Mouse (Mus musculus) testis, adult 2 months (tissue): ENCODE data around the gene Gm20661.

Experiments used
- CTCF ChIP-seq: fragments of 200-500 bp; IDR thresholded peaks from 2 replicates; pipeline ENCODE4 v1.5.1; 2012; ENCODE audit warnings: low read depth, mild to moderate bottlenecking, inconsistent platforms, low read length, moderate library complexity; ENCODE audit not compliant: control insufficient read depth, insufficient read depth, insufficient replicate concordance
- POLR2A ChIP-seq: fragments of 200-500 bp; IDR thresholded peaks from 2 replicates; pipeline ENCODE4 v1.6.1; 2012; ENCODE audit warnings: low read depth, mild to moderate bottlenecking, inconsistent platforms, low read length, moderate library complexity; ENCODE audit not compliant: control insufficient read depth

DNA sequence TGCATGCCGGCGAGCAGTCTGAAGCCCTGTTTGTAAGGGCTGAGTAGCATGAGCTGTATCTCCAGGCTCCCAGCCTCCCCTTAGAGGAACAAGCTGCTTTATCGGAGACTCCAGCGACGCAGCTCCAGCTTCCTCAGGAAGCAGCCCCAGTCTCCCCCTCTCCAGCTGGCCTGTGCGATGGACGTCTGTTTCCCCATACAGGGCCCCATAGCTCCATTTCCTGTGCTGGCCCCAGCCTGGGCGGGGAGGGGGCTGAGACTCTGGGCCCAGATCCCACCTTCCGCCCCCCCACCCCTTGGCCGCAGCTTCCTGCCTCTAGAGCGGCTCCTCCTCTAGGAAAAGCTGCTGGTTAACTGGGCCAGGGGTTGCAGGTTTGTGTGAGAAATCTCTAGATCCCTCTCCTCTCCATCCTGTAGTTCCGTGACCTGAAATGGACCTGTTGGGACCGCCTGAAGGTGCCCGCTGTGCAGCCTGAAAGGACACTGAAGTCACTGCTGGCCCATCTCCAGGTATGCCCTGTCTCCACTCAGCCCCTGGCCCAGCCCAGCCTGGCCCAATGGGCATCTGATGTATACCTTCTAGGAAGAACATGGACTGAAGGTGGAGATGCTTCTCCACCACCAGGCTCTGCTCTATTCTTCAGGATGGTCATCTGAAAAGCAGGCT lies at the start of gene Gm20661:
- TF ChIP-seq CTCF (no peak), POLR2A (no peak)
